Mouse (Mus musculus): ENCODE data around the gene Il2rb. TPM values are rescaled to one million over a fixed set of nuclear protein-coding genes. Genes with fewer than 3 reads are reported as not detected.

Gene Il2rb
- polyA plus RNA-seq, 1 experiment from 2014 or later: 0.39 TPM

- peak overlapping the region; percentile 86 for H3K4me2 ChIP-seq (ENCODE audit: low read depth, low read length)
- peak overlapping the region; percentile 71 for H3K9ac ChIP-seq (ENCODE audit: low read length)
- no peaks in the 10 kb centered on the region for H3K9me3 ChIP-seq (ENCODE audit: control insufficient read depth, low read length)
- 1% methylated on average over 22 of the region's 22 CpGs for WGBS
- ATAC-seq (ENCODE audit: low read depth): peak; percentile 79
- H3K4me1 ChIP-seq (replicated peaks; ENCODE audit: control insufficient read depth, insufficient read depth, low read length): peaks cover 4% of the 10 kb centered on the region; the same call in 1 of the 2 replicates
- H3K4me3 ChIP-seq (ENCODE audit: low read length): peak overlapping the region; percentile 50
- H3K27ac ChIP-seq (ENCODE audit: low read length): peak overlapping the region; percentile 94
- H3K36me3 ChIP-seq (ENCODE audit: control insufficient read depth, insufficient read depth, low read length): no peaks in the 10 kb centered on the region
- H3K27me3 ChIP-seq (ENCODE audit: control insufficient read depth, insufficient read depth, low read depth, low read length): no peaks in the 10 kb centered on the region
Observed at GRCm38 (mm10) chr15:78447746-78448535, 47.1 kb downstream of the Il2rb start.

DNA sequence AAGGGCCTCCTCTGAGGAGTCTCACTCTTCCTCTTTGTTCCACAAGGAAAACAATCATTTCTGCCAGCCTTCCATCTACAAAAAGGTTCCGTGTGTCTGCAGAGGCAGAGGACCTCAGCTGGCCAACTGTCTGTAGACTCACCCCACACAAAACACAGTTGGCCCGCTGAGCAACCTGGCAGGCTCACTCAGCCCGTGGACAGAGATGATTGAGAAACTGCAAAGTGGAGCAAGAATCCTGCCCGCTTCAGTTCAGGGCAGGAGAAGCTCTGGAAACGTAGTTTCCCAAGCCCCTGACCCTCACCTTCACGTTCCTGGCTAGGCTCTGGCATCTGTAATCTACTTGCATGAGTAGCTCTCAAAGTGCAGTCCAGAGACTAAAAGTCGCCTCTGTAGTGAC is 48.0 kb downstream of the Il2rb start:
- Histone ChIP-seq H3K4me2 (ENCODE audit: low read depth, low read length) (no peak overlapping the region), H3K27ac (ENCODE audit: low read length) (peak overlapping the region; percentile 1; the same call in 1 of the 2 replicates), H3K9me3 (ENCODE audit: control insufficient read depth, low read length) (no peaks in the 10 kb centered on the region), H3K36me3 (ENCODE audit: control insufficient read depth, insufficient read depth, low read length) (no peaks in the 10 kb centered on the region), H3K4me1 (replicated peaks; ENCODE audit: control insufficient read depth, insufficient read depth, low read length) (peaks cover 4% of the 10 kb centered on the region; the same call in 1 of the 2 replicates), H3K4me3 (ENCODE audit: low read length) (no peak overlapping the region), H3K27me3 (ENCODE audit: control insufficient read depth, insufficient read depth, low read depth, low read length) (no peaks in the 10 kb centered on the region), H3K9ac (ENCODE audit: low read length) (peak overlapping the region; percentile 50)
- ATAC-seq (ENCODE audit: low read depth): no peak
- WGBS: 32% methylated on average over 7 of the region's 7 CpGs

DNA sequence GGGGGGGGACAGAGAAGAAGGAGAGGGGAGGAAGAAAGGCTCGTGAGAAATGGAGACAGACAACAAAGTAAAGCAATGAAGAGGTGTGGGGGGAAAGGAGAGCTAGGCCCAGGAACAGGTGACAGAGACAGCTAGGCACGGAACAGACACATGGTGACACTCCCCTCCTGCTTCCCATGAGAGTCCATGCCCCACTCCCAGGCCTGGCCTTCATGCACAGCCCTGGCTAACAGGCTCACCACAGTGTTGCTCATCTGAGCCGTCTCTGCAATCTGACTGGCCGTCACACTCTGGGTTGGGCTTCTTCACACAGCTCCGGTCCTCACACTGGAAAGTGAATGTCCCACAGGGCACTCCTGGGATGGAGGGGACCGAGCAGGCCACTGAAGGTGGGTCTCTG is 51.2 kb downstream of the Il2rb start:
- H3K4me1 ChIP-seq (replicated peaks; ENCODE audit: control insufficient read depth, insufficient read depth, low read length): peaks cover 3% of the 10 kb centered on the region; the same call in 1 of the 2 replicates
- H3K9ac ChIP-seq (ENCODE audit: low read length): no peak overlapping the region
- H3K27ac ChIP-seq (ENCODE audit: low read length): no peak overlapping the region
- no peak for ATAC-seq (ENCODE audit: low read depth)
- H3K27me3 ChIP-seq (ENCODE audit: control insufficient read depth, insufficient read depth, low read depth, low read length): no peaks in the 10 kb centered on the region
- H3K9me3 ChIP-seq (ENCODE audit: control insufficient read depth, low read length): no peaks in the 10 kb centered on the region
- H3K36me3 ChIP-seq (ENCODE audit: control insufficient read depth, insufficient read depth, low read length): no peaks in the 10 kb centered on the region
- H3K4me3 ChIP-seq (ENCODE audit: low read length): no peak overlapping the region
- no peak overlapping the region for H3K4me2 ChIP-seq (ENCODE audit: low read depth, low read length)
- WGBS: 47% methylated on average over 6 of the region's 6 CpGs

DNA sequence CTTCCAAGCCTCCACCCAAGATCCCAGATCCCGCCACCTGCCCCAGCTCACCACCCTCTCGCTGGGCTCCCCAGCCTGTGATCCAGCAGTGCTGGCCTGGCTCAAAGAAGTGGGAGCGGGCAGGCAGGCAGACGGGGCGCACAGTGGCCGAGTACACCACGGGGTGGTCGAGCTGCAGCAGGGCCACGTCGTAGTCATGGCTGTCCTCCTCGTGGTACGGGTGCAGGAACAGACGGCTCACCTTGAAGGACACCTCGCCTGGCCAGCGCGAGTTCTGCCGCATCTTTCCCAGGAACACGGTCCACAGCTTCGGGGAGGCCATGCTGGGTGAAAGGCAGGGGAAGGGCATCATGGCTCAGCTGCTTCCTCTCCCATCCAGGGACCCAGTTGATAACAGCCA is 52.8 kb downstream of the Il2rb start:
- H3K27me3 ChIP-seq (ENCODE audit: control insufficient read depth, insufficient read depth, low read depth, low read length): no peaks in the 10 kb centered on the region
- no peak overlapping the region for H3K9ac ChIP-seq (ENCODE audit: low read length)
- peaks cover 11% of the 10 kb centered on the region for H3K4me1 ChIP-seq (replicated peaks; ENCODE audit: control insufficient read depth, insufficient read depth, low read length)
- ATAC-seq (ENCODE audit: low read depth): no peak
- no peak overlapping the region for H3K4me2 ChIP-seq (ENCODE audit: low read depth, low read length)
- H3K27ac ChIP-seq (ENCODE audit: low read length): no peak overlapping the region
- H3K36me3 ChIP-seq (ENCODE audit: control insufficient read depth, insufficient read depth, low read length): no peaks in the 10 kb centered on the region
- H3K4me3 ChIP-seq (ENCODE audit: low read length): no peak overlapping the region
- H3K9me3 ChIP-seq (ENCODE audit: control insufficient read depth, low read length): no peaks in the 10 kb centered on the region
- WGBS: 87% methylated on average over 19 of the region's 19 CpGs

DNA sequence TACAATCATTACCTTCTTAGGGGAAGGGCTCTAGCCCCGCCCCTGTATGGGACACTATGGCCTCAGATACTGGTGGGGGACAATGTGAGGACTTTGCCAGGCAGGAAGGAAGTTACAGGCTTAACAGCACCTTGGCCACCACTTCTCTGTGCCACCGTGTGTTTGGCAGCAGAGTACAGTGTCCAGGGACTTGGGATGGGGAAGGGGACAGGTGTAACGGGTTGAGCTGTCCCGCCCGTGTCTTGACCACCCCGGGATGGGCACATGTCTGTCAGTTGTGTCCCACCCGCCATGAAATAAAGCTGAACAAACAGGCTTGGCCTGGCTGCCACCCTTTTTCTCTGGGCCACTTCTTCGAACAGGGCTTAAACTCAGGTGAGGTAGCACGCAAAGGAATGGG is 56.1 kb downstream of the Il2rb start:
- H3K27me3 ChIP-seq (ENCODE audit: control insufficient read depth, insufficient read depth, low read depth, low read length): no peaks in the 10 kb centered on the region
- peaks cover 21% of the 10 kb centered on the region for H3K4me1 ChIP-seq (replicated peaks; ENCODE audit: control insufficient read depth, insufficient read depth, low read length)
- H3K36me3 ChIP-seq (ENCODE audit: control insufficient read depth, insufficient read depth, low read length): peaks cover under 1% of the 10 kb centered on the region; the same call in 1 of the 2 replicates
- ATAC-seq (ENCODE audit: low read depth): no peak
- no peak overlapping the region for H3K9ac ChIP-seq (ENCODE audit: low read length)
- H3K4me3 ChIP-seq (ENCODE audit: low read length): no peak overlapping the region
- no peaks in the 10 kb centered on the region for H3K9me3 ChIP-seq (ENCODE audit: control insufficient read depth, low read length)
- no peak overlapping the region for H3K27ac ChIP-seq (ENCODE audit: low read length)
- H3K4me2 ChIP-seq (ENCODE audit: low read depth, low read length): no peak overlapping the region
- 57% methylated on average over 9 of the region's 9 CpGs for WGBS

DNA sequence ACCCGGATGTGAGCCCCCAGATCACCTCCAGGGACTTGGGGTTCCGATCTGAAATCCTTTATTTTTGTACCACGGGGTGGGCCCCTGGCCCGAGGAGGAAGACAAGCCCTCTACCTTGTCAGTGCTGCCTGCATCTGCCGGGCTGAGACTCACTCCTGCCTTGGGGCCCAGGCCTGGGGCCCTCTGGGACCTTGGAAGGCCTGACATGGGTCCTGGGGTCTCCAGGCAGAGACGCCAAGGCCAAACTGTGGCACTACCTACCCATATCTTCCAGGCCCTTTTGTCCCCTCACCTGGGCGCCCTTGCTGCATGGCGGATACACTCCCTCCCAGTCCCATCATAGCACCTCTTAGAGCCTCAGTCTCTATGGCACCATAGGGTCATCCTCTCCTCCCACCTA is 56.6 kb downstream of the Il2rb start:
- Histone ChIP-seq H3K27me3 (ENCODE audit: control insufficient read depth, insufficient read depth, low read depth, low read length) (no peaks in the 10 kb centered on the region), H3K9me3 (ENCODE audit: control insufficient read depth, low read length) (no peaks in the 10 kb centered on the region), H3K4me3 (ENCODE audit: low read length) (no peak overlapping the region), H3K36me3 (ENCODE audit: control insufficient read depth, insufficient read depth, low read length) (peaks cover 4% of the 10 kb centered on the region; the same call in 1 of the 2 replicates), H3K4me2 (ENCODE audit: low read depth, low read length) (no peak overlapping the region), H3K9ac (ENCODE audit: low read length) (no peak overlapping the region), H3K4me1 (replicated peaks; ENCODE audit: control insufficient read depth, insufficient read depth, low read length) (peaks cover 21% of the 10 kb centered on the region), H3K27ac (ENCODE audit: low read length) (no peak overlapping the region)
- no peak for ATAC-seq (ENCODE audit: low read depth)
- 59% methylated on average over 8 of the region's 8 CpGs for WGBS

- Histone ChIP-seq H3K27me3 (ENCODE audit: control insufficient read depth, insufficient read depth, low read depth, low read length) (no peaks in the 10 kb centered on the region), H3K9me3 (ENCODE audit: control insufficient read depth, low read length) (no peaks in the 10 kb centered on the region), H3K4me2 (ENCODE audit: low read depth, low read length) (no peak overlapping the region), H3K27ac (ENCODE audit: low read length) (peak overlapping the region; percentile 82), H3K9ac (ENCODE audit: low read length) (no peak overlapping the region), H3K36me3 (ENCODE audit: control insufficient read depth, insufficient read depth, low read length) (peaks cover 4% of the 10 kb centered on the region; the same call in 1 of the 2 replicates), H3K4me1 (replicated peaks; ENCODE audit: control insufficient read depth, insufficient read depth, low read length) (peaks cover 21% of the 10 kb centered on the region), H3K4me3 (ENCODE audit: low read length) (no peak overlapping the region)
- ATAC-seq (ENCODE audit: low read depth): no peak
- WGBS: 42% methylated on average over 4 of the region's 4 CpGs
Observed at GRCm38 (mm10) chr15:78438018-78438394, 57.1 kb downstream of the Il2rb start.

GRCm38 (mm10) chr15:78437237-78438017 is 57.6 kb downstream of the Il2rb start:
- ATAC-seq (ENCODE audit: low read depth): peak; percentile 56
- H3K4me3 ChIP-seq (ENCODE audit: low read length): peak overlapping the region; percentile 20
- H3K4me2 ChIP-seq (ENCODE audit: low read depth, low read length): peak overlapping the region; percentile 57
- peaks cover 4% of the 10 kb centered on the region; the same call in 1 of the 2 replicates for H3K36me3 ChIP-seq (ENCODE audit: control insufficient read depth, insufficient read depth, low read length)
- 10% methylated on average over 22 of the region's 23 CpGs for WGBS
- H3K4me1 ChIP-seq (replicated peaks; ENCODE audit: control insufficient read depth, insufficient read depth, low read length): peaks cover 21% of the 10 kb centered on the region
- H3K9me3 ChIP-seq (ENCODE audit: control insufficient read depth, low read length): no peaks in the 10 kb centered on the region
- no peaks in the 10 kb centered on the region for H3K27me3 ChIP-seq (ENCODE audit: control insufficient read depth, insufficient read depth, low read depth, low read length)
- peak overlapping the region; percentile 49 for H3K9ac ChIP-seq (ENCODE audit: low read length)
- peak overlapping the region; percentile 82 for H3K27ac ChIP-seq (ENCODE audit: low read length)

Measured in lung, embryonic 16.5 days (tissue).